Mouse (Mus musculus) MEL (cell line): ENCODE measurements around the gene Wdr62. TPM values are rescaled to one million over a fixed set of nuclear protein-coding genes. Genes with fewer than 3 reads are reported as not detected.
"Not testable (repeated sequence)": the region's sequence is repeated elsewhere in the genome, so short reads cannot be mapped to it uniquely, and the experiment has no call there.

Source experiments
- DNase-seq: peaks from one replicate; pipeline ENCODE4 v3.0.0; 2011; ENCODE audit warnings: low read depth, low spot score
- H3K27ac ChIP-seq: 2 replicates; pipeline ENCODE4 v1.5.1; 2012; ENCODE audit warnings: low read depth, mild to moderate bottlenecking, control low read depth, low read length, moderate library complexity; ENCODE audit not compliant: control insufficient read depth
- H3K27me3 ChIP-seq, 2 experiments: fragments of 150-350 bp in 1 of 2; sonication (generic) in 1 of 2; 2 replicates each; pipeline ENCODE4 v1.6.1; 2012; ENCODE audit warnings: low read length in 2 of 2, mild to moderate bottlenecking in 2 of 2, improper control_type of control experiment in 1 of 2, moderate library complexity in 1 of 2; ENCODE audit not compliant: insufficient read depth in 2 of 2, control insufficient read depth in 1 of 2
- H3K36me3 ChIP-seq, 2 experiments: 2 replicates each; pipeline ENCODE4 v1.6.1; 2012 to 2014; ENCODE audit warnings: low read length in 2 of 2, improper control_type of control experiment in 1 of 2, inconsistent platforms in 1 of 2, mild to moderate bottlenecking in 1 of 2; ENCODE audit not compliant: insufficient read depth in 2 of 2, control insufficient read depth in 1 of 2
- H3K4me1 ChIP-seq, 2 experiments: fragments of 150-350 bp in 1 of 2; sonication (generic) in 1 of 2; 2 replicates each; pipeline ENCODE4 v1.6.1; 2012; ENCODE audit warnings: low read length in 2 of 2, improper control_type of control experiment in 1 of 2, mild to moderate bottlenecking in 1 of 2; ENCODE audit not compliant: insufficient read depth in 2 of 2, control insufficient read depth in 1 of 2
- H3K4me3 ChIP-seq, 2 experiments: fragments of 150-350 bp in 1 of 2; sonication (generic) in 1 of 2; 2 replicates each; pipeline ENCODE4 v1.5.1; 2012; ENCODE audit warnings: low read depth in 2 of 2, low read length in 2 of 2, mild to moderate bottlenecking in 2 of 2, moderate library complexity in 2 of 2, control low read depth in 1 of 2, improper control_type of control experiment in 1 of 2; ENCODE audit not compliant: control insufficient read depth in 1 of 2, insufficient read depth in 1 of 2
- H3K79me2 ChIP-seq: 2 replicates; pipeline ENCODE4 v1.6.1; 2012; ENCODE audit warnings: mild to moderate bottlenecking, low read length, moderate library complexity; ENCODE audit not compliant: control insufficient read depth, poor library complexity, insufficient read depth
- H3K9ac ChIP-seq: 2 replicates; pipeline ENCODE4 v1.6.1; 2012; ENCODE audit warnings: low read depth, mild to moderate bottlenecking, control low read depth, low read length, moderate library complexity; ENCODE audit not compliant: control insufficient read depth, poor library complexity, severe bottlenecking
- H3K9me3 ChIP-seq: fragments of 150-350 bp; sonication (generic); replicated peaks from 2 replicates; pipeline ENCODE4 v1.6.1; 2012; ENCODE audit warnings: mild to moderate bottlenecking, low read length, improper control_type of control experiment, moderate library complexity; ENCODE audit not compliant: insufficient read depth
- BHLHE40 ChIP-seq: IDR thresholded peaks from 2 replicates; pipeline ENCODE4 v1.6.1; 2012; ENCODE audit warnings: low read depth, mild to moderate bottlenecking, inconsistent platforms, low read length, improper control_type of control experiment, borderline replicate concordance
- CTCF ChIP-seq, 3 experiments: IDR thresholded peaks in 2 of 3; conservative IDR thresholded peaks in 1 of 3; 2 replicates each; pipeline ENCODE4 v1.5.1; 2011 to 2012; ENCODE audit warnings: low read length in 3 of 3, low read depth in 2 of 3, mild to moderate bottlenecking in 2 of 3, improper control_type of control experiment in 1 of 3, inconsistent platforms in 1 of 3, mixed read lengths in 1 of 3, moderate library complexity in 1 of 3; ENCODE audit not compliant: control insufficient read depth in 1 of 3, insufficient read depth in 1 of 3, poor library complexity in 1 of 3, severe bottlenecking in 1 of 3
- HCFC1 ChIP-seq: IDR thresholded peaks from 2 replicates; pipeline ENCODE4 v1.6.1; 2012; ENCODE audit warnings: low read depth, mild to moderate bottlenecking, inconsistent platforms, low read length, improper control_type of control experiment, moderate library complexity
- MAFK ChIP-seq: IDR thresholded peaks from 2 replicates; pipeline ENCODE4 v1.6.1; 2011; ENCODE audit warnings: low read depth, mild to moderate bottlenecking, low read length, improper control_type of control experiment, borderline replicate concordance
- MAX ChIP-seq: IDR thresholded peaks from 2 replicates; pipeline ENCODE4 v1.6.1; 2011; ENCODE audit warnings: low read length, improper control_type of control experiment
- MXI1 ChIP-seq: IDR thresholded peaks from 2 replicates; pipeline ENCODE4 v1.6.1; 2011; ENCODE audit warnings: mild to moderate bottlenecking, low read depth, low read length, improper control_type of control experiment
- MYB ChIP-seq: IDR thresholded peaks from 2 replicates; pipeline ENCODE4 v1.6.1; 2011; ENCODE audit warnings: mild to moderate bottlenecking, low read depth, low read length, improper control_type of control experiment
- MYC ChIP-seq: IDR thresholded peaks from 2 replicates; pipeline ENCODE4 v1.6.1; 2011; ENCODE audit warnings: low read depth, mild to moderate bottlenecking, low read length, improper control_type of control experiment, moderate library complexity
- RAD21 ChIP-seq: IDR thresholded peaks from 2 replicates; pipeline ENCODE4 v1.6.1; 2011; ENCODE audit warnings: mild to moderate bottlenecking, low read depth, low read length, improper control_type of control experiment
- SIN3A ChIP-seq: IDR thresholded peaks from 2 replicates; pipeline ENCODE4 v1.6.1; 2012; ENCODE audit warnings: low read length, improper control_type of control experiment, inconsistent platforms
- SMC3 ChIP-seq: IDR thresholded peaks from 2 replicates; pipeline ENCODE4 v1.6.1; 2011; ENCODE audit warnings: low read depth, low read length, improper control_type of control experiment
- TAL1 ChIP-seq: IDR thresholded peaks from 2 replicates; pipeline ENCODE4 v1.6.1; 2012; ENCODE audit warnings: mild to moderate bottlenecking, inconsistent platforms, low read length, moderate library complexity, mixed read lengths
- TBP ChIP-seq: IDR thresholded peaks from 2 replicates; pipeline ENCODE4 v1.8.0; 2011; ENCODE audit warnings: low read depth, low read length, improper control_type of control experiment
- TCF12 ChIP-seq: IDR thresholded peaks from 2 replicates; pipeline ENCODE4 v1.6.1; 2014; ENCODE audit warnings: low read depth, mild to moderate bottlenecking, inconsistent platforms, low read length, improper control_type of control experiment, moderate library complexity
- ZC3H11A ChIP-seq: IDR thresholded peaks from 2 replicates; pipeline ENCODE4 v1.6.1; 2012; ENCODE audit warnings: low read depth, mild to moderate bottlenecking, inconsistent platforms, low read length, improper control_type of control experiment
- ZNF384 ChIP-seq: IDR thresholded peaks from 2 replicates; pipeline ENCODE4 v1.6.1; 2012; ENCODE audit warnings: low read depth, mild to moderate bottlenecking, inconsistent platforms, low read length, improper control_type of control experiment
- polyA plus RNA-seq, 2 experiments: library from polyadenylated mRNA; stranded (reverse) in 1 of 2; unstranded in 1 of 2; fragments of >175 nt in 1 of 2; fragments of >200 nt in 1 of 2; gene quantifications; 2 replicates each; pipeline versions ENCODE4 v1.2.1 to v1.2.4; 2012; ENCODE audit warnings: low replicate concordance in 2 of 2, low read depth in 1 of 2; ENCODE audit not compliant: insufficient read length in 2 of 2, insufficient read depth in 1 of 2, missing spikeins in 1 of 2
- total RNA-seq: library from RNA; depleted of rRNA; stranded (reverse); fragments of 300-350 nt; gene quantifications from 2 replicates; pipeline ENCODE4 v1.2.3, GENCODE M21; 2012

Gene Wdr62
- total and polyA plus RNA-seq, 3 experiments: 6.5 to 44.8 (median 30.5) TPM

GRCm38 (mm10) chr7:30211025-30211424, 69.2 kb downstream of the Wdr62 start:
- DNase-seq: no peak
- no peaks in the 10 kb centered on the region for H3K36me3 ChIP-seq
- H3K9ac ChIP-seq: no peak overlapping the region
- no peak overlapping the region for H3K27ac ChIP-seq
- H3K4me1 ChIP-seq: no peaks in the 10 kb centered on the region
- TF ChIP-seq MXI1 (no peak), TCF12 (no peak), MAFK (no peak), MYB (no peak), TBP (no peak), BHLHE40 (no peak), TAL1 (no peak)
- H3K4me3 ChIP-seq: no peak overlapping the region
- peaks cover 0 to under 1% of the 10 kb centered on the region in 2 experiments; a peak in 2 of 4 replicates for H3K27me3 ChIP-seq
- H3K9me3 ChIP-seq: no peaks in the 10 kb centered on the region
- no peaks in the 10 kb centered on the region for H3K79me2 ChIP-seq

GRCm38 (mm10) chr7:30206364-30206763, 73.9 kb downstream of the Wdr62 start:
- not testable (repeated sequence) for H3K79me2 ChIP-seq, H3K36me3 ChIP-seq, DNase-seq
- peak; percentile 79 for TF ChIP-seq TBP
- TF ChIP-seq, all 39 proteins: peak for 1; not testable (repeated sequence) for 38
- H3K4me3 ChIP-seq, H3K4me1 ChIP-seq, H3K27ac ChIP-seq, H3K27me3 ChIP-seq, H3K9me3 ChIP-seq, H3K9ac ChIP-seq: not testable (repeated sequence)

GRCm38 (mm10) chr7:30205383-30205782, 74.8 kb downstream of the Wdr62 start:
- peak; percentile 89 for DNase-seq
- Histone ChIP-seq H3K27ac (no peak overlapping the region), H3K9ac (no peak overlapping the region), H3K27me3 (peaks cover 0 to 2% of the 10 kb centered on the region in 2 experiments; a peak in 2 of 4 replicates), H3K4me1 (peaks cover 0 to 4% of the 10 kb centered on the region in 2 experiments; a peak in 1 of 4 replicates), H3K4me3 (no peak overlapping the region; a peak in 1 of 4 replicates), H3K9me3 (no peaks in the 10 kb centered on the region), H3K36me3 (peaks cover 0 to 3% of the 10 kb centered on the region in 2 experiments; a peak in 1 of 4 replicates), H3K79me2 (no peaks in the 10 kb centered on the region)
- TF ChIP-seq ZC3H11A (peak; percentile 78), MYC (0 out of 2 replicates have a peak, but pooled peaks have one; percentile 31), MAX (no peak), BHLHE40 (0 out of 2 replicates have a peak, but pooled peaks have one; percentile 16), HCFC1 (0 out of 2 replicates have a peak, but pooled peaks have one; percentile 14), SMC3 (peak; percentile 88), ZNF384 (peak; percentile 79), TCF12 (no peak), RAD21 (peak; percentile 80), CTCF (IDR thresholded peaks at IDR 0.05 in 2 of 3, conservative IDR thresholded peaks at IDR 0.05 in 1 of 3; ENCODE audit: control insufficient read depth in 1 of 3, insufficient read depth in 1 of 3, low read depth in 2 of 3, low read length in 3 of 3, poor library complexity in 1 of 3, severe bottlenecking in 1 of 3) (peak; percentile 58 to 82 (median 77)), TAL1 (no peak), SIN3A (0 out of 2 replicates have a peak, but pooled peaks have one; percentile 34)
